Mouse (Mus musculus) myocyte (in vitro differentiated cells): ENCODE measurements around the gene Auh.

Experiments
- CEBPB ChIP-seq: IDR thresholded peaks from 2 replicates; pipeline ENCODE4 v1.6.1; 2011; ENCODE audit warnings: mild to moderate bottlenecking, moderate library complexity; ENCODE audit not compliant: poor library complexity, insufficient read depth, severe bottlenecking
- E2F4 ChIP-seq: IDR thresholded peaks from one replicate; pipeline ENCODE4 v1.6.1; 2011; ENCODE audit warnings: mild to moderate bottlenecking, control low read depth, moderate library complexity; ENCODE audit not compliant: insufficient read depth
- MAX ChIP-seq: IDR thresholded peaks from one replicate; pipeline ENCODE4 v1.6.1; 2011; ENCODE audit warnings: low read depth, mild to moderate bottlenecking, control low read depth
- MYOD1 ChIP-seq, 3 experiments: IDR thresholded peaks; one replicate each; pipeline ENCODE4 v1.6.1; 2011; ENCODE audit warnings: control low read depth in 2 of 3, low read depth in 2 of 3, mild to moderate bottlenecking in 2 of 3, moderate library complexity in 1 of 3; ENCODE audit not compliant: insufficient read length in 2 of 3, control insufficient read depth in 1 of 3
- MYOG ChIP-seq, 3 experiments: IDR thresholded peaks; one replicate each; pipeline ENCODE4 v1.6.1; 2011; ENCODE audit warnings: control low read depth in 2 of 3, low read depth in 2 of 3, mild to moderate bottlenecking in 2 of 3; ENCODE audit not compliant: insufficient read length in 2 of 3, control insufficient read depth in 1 of 3, insufficient read depth in 1 of 3
- POLR2A ChIP-seq: IDR thresholded peaks from one replicate; pipeline ENCODE4 v1.6.1; 2011; ENCODE audit warnings: low read depth, mild to moderate bottlenecking, control low read depth, moderate library complexity; ENCODE audit not compliant: insufficient read length
- POLR2AphosphoS2 ChIP-seq: IDR thresholded peaks from one replicate; pipeline ENCODE4 v1.6.1; 2011; ENCODE audit warnings: low read depth, control low read depth; ENCODE audit not compliant: insufficient read length
- SRF ChIP-seq: IDR thresholded peaks from one replicate; pipeline ENCODE4 v1.6.1; 2011; ENCODE audit warnings: low read depth; ENCODE audit not compliant: control insufficient read depth, insufficient read length
- TCF12 ChIP-seq: IDR thresholded peaks from one replicate; pipeline ENCODE4 v1.6.1; 2011; ENCODE audit warnings: mild to moderate bottlenecking, control low read depth; ENCODE audit not compliant: poor library complexity, insufficient read depth, severe bottlenecking
- USF1 ChIP-seq: IDR thresholded peaks from one replicate; pipeline ENCODE4 v1.6.1; 2011; ENCODE audit warnings: low read depth, mild to moderate bottlenecking, control low read depth, moderate library complexity

- TF ChIP-seq POLR2AphosphoS2: no peak
- TF ChIP-seq CEBPB: no peak
- no peak for TF ChIP-seq POLR2A
- no peak for TF ChIP-seq SRF
- no peak for TF ChIP-seq TCF12
- TF ChIP-seq MYOG (IDR thresholded peaks at IDR 0.05; ENCODE audit: control insufficient read depth in 1 of 3, insufficient read depth in 1 of 3, insufficient read length in 2 of 3, low read depth in 2 of 3): no peak
- TF ChIP-seq MAX: no peak
- TF ChIP-seq MYOD1 (IDR thresholded peaks at IDR 0.05; ENCODE audit: control insufficient read depth in 1 of 3, insufficient read length in 2 of 3, low read depth in 2 of 3): no peak
- no peak for TF ChIP-seq USF1
- no peak for TF ChIP-seq E2F4
Observed at GRCm38 (mm10) chr13:52945769-52946168, 16.3 kb upstream of the Auh start.
